Mouse (Mus musculus) bone marrow, adult 2 months (tissue): Measurements from ENCODE around the gene Lpcat1. TPM values are rescaled to one million over a fixed set of nuclear protein-coding genes. Genes with fewer than 3 reads are reported as not detected.
A peak's percentile ranks its signal among the peaks of the same experiment; 100 is the strongest.

ENCODE experiments used
- H3K27ac ChIP-seq: fragments of 200-500 bp; 2 replicates; pipeline ENCODE4 v1.5.1; 2012; ENCODE audit warnings: low read depth, mild to moderate bottlenecking, control low read depth, inconsistent platforms, low read length; ENCODE audit not compliant: control insufficient read depth, poor library complexity, insufficient read depth
- H3K4me1 ChIP-seq: fragments of 200-500 bp; 2 replicates; pipeline ENCODE4 v1.6.1; 2011; ENCODE audit warnings: low read length; ENCODE audit not compliant: control insufficient read depth, insufficient read depth
- H3K4me3 ChIP-seq: fragments of 200-500 bp; replicated peaks from 2 replicates; pipeline ENCODE3; 2011; ENCODE audit warnings: mild to moderate bottlenecking, low read depth, low read length, control low read depth; ENCODE audit not compliant: control insufficient read depth
- CTCF ChIP-seq: fragments of 200-500 bp; IDR thresholded peaks from 2 replicates; pipeline ENCODE4 v1.5.1; 2011; ENCODE audit warnings: low read length, control low read depth; ENCODE audit not compliant: control insufficient read depth, insufficient read depth
- POLR2A ChIP-seq: fragments of 200-500 bp; IDR thresholded peaks from 2 replicates; pipeline ENCODE4 v1.6.1; 2011; ENCODE audit warnings: low read depth, mild to moderate bottlenecking, control low read depth, low read length, borderline replicate concordance; ENCODE audit not compliant: control insufficient read depth
- WGBS: fragments of 180-500 bp; shearing (Covaris S2); methylation state at CpG from one replicate; pipeline ENCODE4 v1.1.7; 2018; 5-methylcytosine and 5-hydroxymethylcytosine counted together
- polyA plus RNA-seq: library from polyadenylated mRNA; stranded (reverse); fragments of >200 nt; gene quantifications from 2 replicates; pipeline ENCODE4 v1.2.4, GENCODE M21; 2011; ENCODE audit warnings: low replicate concordance; ENCODE audit not compliant: missing spikeins, insufficient read depth, insufficient read length

Gene Lpcat1
- 92.1 and 108 TPM in 2 replicates for polyA plus RNA-seq

- WGBS: under 1% methylated on average over 35 of the region's 35 CpGs
- peaks cover 6% of the 10 kb centered on the region for H3K4me1 ChIP-seq
- peak within 1 kb of the TSS; percentile 94 for H3K27ac ChIP-seq
- TF ChIP-seq CTCF (no peak), POLR2A (peak; percentile 93)
- H3K4me3 ChIP-seq: peak within 1 kb of the TSS; percentile 94
Observed at GRCm38 (mm10) chr13:73467034-73467420, at the start of gene Lpcat1. Gene Lpcat1, plus strand, starts transcription at chr13:73467197.

DNA sequence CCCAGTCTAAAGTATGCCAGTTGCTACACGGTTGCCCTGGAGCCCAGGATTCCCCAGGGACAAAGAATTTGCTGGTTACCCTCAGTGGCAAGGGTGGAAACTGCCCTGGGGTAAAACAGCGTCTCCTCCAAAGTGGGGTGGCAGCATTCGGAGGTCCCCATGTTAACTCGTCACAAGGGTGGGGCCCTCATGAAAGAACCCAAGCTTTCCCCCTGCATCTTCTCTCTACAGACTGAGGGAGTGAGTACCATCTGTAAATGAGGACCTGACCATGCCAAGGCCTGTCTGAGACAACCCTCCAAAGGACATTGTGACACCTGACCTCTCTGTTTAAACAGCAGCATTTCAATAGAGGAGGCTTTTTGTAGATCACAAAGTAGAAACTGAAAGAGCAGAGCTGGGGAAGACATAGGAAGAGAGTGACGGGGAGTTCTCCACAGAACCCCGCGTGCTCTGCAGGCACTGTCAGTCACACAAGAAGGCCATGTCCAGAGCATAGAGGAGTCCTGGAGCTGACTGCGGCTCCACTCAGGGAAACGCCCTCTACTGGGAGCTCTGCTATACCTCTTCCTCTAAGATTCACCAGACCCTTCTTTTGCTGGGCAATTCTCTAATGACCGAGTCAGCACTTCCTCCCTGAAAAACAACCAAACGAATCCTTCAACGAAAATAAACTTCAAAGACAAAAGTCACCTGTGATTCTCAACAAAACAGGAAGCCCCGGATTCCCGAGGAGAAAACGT, 49.3 kb upstream of the Lpcat1 start:
- no peak overlapping the region for H3K27ac ChIP-seq
- no peaks in the 10 kb centered on the region for H3K4me1 ChIP-seq
- 28% methylated on average over 15 of the region's 15 CpGs for WGBS
- no peak overlapping the region for H3K4me3 ChIP-seq
- TF ChIP-seq CTCF: peak; percentile 25; the same call in 1 of the 2 replicates
- no peak for TF ChIP-seq POLR2A

DNA sequence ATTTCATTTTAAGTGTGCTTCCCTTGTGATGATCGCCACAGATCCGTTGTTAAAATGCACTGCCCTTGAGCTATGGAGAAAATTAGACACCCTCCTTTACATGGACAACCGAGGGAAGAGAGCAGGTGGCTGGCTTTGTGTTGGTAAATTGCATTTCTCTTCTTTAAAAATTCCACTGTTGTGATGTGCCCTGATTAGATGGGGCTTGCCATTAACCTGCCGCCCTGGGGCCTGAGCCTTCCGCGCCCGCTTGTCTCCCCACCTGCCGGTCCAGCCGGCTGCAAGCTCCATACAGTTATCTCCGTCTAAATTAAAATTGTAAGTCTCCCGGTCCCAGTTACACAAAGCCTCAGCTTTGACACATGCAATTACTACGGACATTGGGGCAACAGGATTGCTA, 48.7 kb upstream of the Lpcat1 start:
- WGBS: 79% methylated on average over 12 of the region's 12 CpGs
- no peaks in the 10 kb centered on the region for H3K4me1 ChIP-seq
- TF ChIP-seq POLR2A (no peak), CTCF (no peak)

GRCm38 (mm10) chr13:73419244-73419643, 47.8 kb upstream of the Lpcat1 start:
- WGBS: 78% methylated on average over 5 of the region's 5 CpGs
- H3K4me1 ChIP-seq: no peaks in the 10 kb centered on the region
- no peak overlapping the region for H3K27ac ChIP-seq
- TF ChIP-seq POLR2A (no peak), CTCF (no peak)
- no peak overlapping the region for H3K4me3 ChIP-seq

More for the DNA sequence above, 48.7 kb upstream of the Lpcat1 start:
- Histone ChIP-seq H3K4me3 (no peak overlapping the region), H3K27ac (no peak overlapping the region)

DNA sequence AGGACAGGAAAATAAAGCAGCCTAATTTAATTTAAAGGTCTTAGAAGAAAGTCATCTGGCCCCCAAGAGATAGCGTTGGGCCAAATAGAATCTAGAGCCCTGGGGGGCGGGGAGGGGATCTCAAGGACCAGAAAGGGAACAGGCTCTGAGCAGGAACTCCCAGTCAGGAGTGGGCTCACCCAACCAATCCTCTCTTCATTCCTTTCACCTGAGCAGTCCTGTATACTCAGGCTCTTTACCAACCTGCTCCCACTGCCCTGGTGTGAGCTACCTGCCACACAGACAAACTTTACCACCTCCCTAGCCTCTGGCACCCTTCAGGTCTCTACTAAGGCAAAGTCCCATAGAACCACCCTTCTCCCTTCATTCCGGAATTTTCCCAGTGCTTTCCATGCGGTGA, 44.0 kb upstream of the Lpcat1 start:
- Histone ChIP-seq H3K4me1 (no peaks in the 10 kb centered on the region), H3K27ac (no peak overlapping the region), H3K4me3 (no peak overlapping the region)
- TF ChIP-seq CTCF (no peak), POLR2A (no peak)
- WGBS: 73% methylated on average over 4 of the region's 4 CpGs

- TF ChIP-seq CTCF (no peak), POLR2A (no peak)
- no peaks in the 10 kb centered on the region for H3K4me1 ChIP-seq
- no peak overlapping the region for H3K4me3 ChIP-seq
- 59% methylated on average over 6 of the region's 6 CpGs for WGBS
- no peak overlapping the region for H3K27ac ChIP-seq
Observed at GRCm38 (mm10) chr13:73425035-73425434, 42.0 kb upstream of the Lpcat1 start.

GRCm38 (mm10) chr13:73425839-73426490, 41.0 kb upstream of the Lpcat1 start:
- Histone ChIP-seq H3K27ac (no peak overlapping the region), H3K4me3 (no peak overlapping the region), H3K4me1 (no peaks in the 10 kb centered on the region)
- WGBS: 14% methylated on average over 11 of the region's 11 CpGs
- peak; percentile 96 for TF ChIP-seq CTCF
- no peak for TF ChIP-seq POLR2A

DNA sequence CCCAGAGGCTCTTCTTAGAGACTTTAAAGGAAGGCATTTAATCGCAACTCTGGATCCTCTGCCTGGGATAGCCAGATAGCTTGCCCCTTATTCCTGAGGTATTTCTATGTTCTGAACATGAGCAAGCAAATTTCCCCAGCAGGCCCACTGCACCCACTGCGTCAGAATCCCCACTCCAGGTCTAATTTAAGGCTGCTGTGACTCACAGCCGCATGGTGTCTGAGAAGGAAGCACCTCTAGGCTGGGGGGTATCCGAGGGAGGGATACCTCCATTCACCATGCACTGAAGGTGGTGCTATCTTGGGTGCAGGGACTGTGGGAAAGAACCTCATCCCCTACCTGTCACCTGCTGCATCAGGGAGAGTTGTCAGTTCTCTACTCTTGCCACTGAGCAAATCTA, 40.4 kb upstream of the Lpcat1 start:
- no peak for TF ChIP-seq CTCF
- no peak for TF ChIP-seq POLR2A
- no peak overlapping the region for H3K4me3 ChIP-seq
- no peak overlapping the region for H3K27ac ChIP-seq
- WGBS: 90% methylated on average over 4 of the region's 4 CpGs
- H3K4me1 ChIP-seq: no peaks in the 10 kb centered on the region
